Mouse (Mus musculus) testis, postnatal 14 days (tissue): ENCODE results near the gene Jph4.

Source experiments
- DNase-seq: peaks from one replicate; pipeline ENCODE4 v3.0.0; 2021; ENCODE audit warnings: low spot score

The Jph4 gene

DNA sequence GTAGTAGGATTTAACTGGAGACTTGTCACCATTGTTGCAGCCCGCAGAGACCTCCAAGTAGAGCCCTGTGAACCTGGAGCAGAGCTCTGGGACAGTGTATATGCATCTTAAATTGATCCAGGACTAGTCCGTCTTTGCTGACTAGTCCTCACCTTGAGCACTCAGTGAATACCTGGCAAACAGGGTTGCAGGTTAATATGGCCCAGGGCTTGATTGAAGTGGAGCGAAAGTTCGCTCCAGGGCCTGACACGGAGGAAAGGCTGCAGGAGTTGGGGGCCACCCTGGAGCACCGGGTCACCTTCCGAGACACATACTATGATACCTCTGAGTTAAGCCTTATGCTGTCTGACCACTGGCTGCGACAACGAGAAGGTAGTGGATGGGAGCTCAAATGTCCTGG is 21.5 kb downstream of the Jph4 start:
- DNase-seq: no peak

DNA sequence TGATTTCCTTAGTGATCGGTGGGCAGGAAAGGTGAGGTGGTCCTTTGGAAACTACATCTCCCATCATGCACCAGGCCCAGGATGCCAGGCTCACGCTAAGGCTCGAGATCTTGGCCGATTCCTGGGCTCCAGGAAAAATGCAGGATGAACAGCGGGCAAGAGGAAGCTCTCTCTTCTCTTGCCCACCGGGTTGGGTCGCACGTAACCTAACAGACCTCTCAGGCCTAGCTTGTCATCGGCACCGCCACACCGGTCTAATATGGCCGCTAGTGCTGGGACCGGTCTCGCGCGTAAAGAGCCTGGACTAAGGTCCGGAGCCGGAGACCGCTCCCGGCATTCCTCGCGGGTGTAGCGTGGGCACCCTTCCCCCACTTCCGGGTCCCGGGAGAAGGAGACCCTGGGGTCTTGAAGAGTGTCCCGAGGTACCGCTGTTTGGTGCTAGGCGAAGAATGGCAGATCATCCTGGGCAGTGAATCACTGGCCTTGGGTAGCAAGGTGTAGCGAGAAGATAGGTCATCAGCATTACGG is 22.0 kb downstream of the Jph4 start, which contains the start of gene Thtpa:
TSS of gene Thtpa (plus strand) at position 81 of the 528 bp plus-strand sequence.
- peak; percentile 83 for DNase-seq

DNA sequence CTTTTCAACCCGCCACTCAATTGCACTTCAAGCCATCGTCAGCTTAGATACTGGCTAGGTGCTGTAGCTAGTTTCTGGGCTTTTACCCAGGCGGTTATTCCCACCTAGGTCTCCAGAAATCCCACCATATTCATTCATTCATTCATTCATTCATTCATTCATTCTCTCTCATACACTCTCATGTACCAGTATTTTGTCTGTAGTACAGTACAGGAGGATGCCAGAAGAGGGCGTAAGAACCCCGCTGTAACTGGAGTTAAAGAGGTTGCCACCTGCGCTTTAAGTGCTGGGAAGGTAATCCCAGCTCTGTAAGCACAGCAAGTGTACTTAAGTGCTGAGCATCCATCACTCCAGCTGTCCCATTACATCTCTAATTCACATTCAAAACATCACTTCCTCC is 22.8 kb downstream of the Jph4 start:
- DNase-seq: no peak

DNA sequence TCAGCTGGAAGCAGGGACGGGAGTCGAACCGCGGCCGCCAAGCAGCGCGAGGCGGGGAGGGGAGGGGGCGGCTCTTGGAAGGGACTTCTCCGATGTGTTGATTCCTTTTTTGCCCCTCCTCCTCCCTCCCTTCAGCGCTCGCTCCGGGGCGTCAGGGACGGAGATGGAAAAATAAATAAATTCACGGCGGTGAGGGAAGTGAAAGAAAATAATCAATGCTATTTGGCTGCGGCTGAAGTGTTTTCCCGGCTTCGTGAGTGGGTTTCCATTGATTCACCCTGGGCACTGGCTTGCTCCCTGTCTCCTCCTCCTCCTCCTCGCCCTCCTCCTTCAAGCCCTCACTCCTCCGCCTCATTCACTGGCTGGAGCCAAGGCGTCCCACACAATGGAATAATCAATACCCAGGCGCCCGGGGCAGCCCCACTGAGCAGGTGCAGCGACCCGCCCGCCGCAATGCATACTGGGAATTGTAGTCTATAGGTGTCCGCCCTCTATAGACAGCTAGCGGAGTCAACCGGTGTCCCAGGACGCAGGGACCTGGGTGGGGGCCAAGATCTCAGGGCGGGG is 24.6 kb downstream of the Jph4 start, which contains the start of gene Zfhx2:
TSS of gene Zfhx2 (minus strand) at position 314 of the 567 bp plus-strand sequence.
- DNase-seq: peak; percentile 94

DNA sequence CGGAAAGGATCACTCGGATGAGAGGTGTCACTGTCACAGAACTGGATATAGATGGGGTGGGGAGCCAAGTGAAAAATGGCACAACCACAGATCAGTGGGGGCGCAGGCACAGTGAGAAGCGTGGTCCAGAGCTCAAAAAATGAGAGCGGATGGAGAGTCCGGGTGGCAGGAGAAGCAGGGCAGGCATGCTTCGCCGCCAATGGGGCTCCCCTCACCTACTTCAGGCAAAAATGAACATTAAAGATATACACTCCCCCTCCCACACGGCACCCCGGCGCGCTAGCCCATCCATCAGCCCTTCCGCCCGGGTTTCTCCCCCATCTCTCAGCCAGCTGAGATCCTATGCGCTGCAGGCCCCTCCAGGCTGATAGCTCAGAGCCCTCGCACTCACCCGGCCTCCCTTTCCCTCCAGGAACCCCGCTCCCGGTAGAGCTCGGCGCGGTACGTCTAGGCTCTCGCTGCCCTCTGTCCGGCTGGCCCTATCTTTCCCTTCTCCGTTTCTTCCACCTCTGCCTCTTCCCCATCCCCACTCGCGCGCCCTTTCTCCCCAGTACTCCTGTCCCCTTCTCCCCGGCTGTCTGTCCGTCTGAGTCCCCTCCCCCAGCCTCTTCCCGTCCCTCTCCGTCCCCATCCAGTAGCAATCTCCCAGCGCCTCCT is 25.4 kb downstream of the Jph4 start:
- no peak for DNase-seq

DNA sequence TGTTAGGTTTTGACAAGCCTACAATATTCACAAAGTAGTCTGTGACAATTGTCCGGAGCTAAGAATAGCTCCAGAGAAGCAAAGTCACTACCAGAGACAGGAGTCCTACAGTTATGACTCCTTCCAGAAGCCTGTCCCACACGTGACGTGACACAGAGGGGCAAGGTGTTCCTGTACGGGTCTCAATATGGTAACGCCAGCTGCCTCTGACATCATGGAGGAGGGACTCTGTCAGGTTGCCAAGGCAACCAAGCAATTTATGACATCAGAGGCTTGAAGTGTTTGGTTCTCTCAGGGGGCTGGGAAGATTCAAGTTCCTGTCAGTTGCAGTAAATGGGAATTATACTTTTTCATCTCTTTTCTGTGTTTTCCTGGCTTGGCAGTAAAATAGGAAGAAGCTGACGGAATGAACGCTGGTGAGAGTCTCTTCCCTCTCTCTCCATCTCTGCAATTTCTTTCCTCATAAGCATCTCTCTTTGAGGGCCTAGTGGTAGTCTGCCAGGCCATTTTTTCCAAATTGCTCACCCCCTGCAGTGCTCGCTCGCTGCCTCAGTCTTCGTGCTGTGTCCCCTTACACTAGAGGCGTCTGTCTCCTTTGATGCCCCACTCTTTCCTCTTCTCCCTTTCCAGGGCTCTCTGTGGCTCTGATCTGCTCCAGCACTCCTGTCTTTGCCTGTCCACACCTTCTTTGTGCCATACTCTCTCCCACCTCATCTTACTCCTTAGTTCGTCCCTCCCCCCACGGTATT is 27.4 kb downstream of the Jph4 start:
- no peak for DNase-seq

DNA sequence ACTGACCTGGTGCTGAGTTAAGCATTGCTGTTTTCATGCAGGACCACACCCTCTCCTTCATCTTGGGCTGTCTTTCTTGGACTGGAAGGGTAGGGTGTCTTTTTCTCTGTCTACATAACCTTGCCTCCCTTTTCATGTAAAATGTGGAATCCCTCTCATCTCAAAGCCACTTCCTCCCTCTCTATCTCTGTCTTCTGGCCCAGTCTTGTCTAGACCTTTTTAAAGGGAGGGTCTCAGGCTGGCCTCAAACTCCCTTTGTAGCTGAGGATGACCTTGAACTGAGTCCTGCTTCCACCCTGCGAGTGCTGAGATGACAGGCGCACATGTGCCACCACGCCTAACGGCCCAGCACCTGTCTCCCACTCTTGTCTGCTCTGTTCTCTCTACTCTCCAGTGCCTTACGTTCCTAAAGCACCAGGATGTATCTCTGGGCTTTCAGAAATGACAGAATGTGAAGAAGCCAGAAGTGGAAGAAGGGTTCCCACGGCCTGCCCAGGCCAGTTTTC is 30.7 kb downstream of the Jph4 start:
- no peak for DNase-seq

DNA sequence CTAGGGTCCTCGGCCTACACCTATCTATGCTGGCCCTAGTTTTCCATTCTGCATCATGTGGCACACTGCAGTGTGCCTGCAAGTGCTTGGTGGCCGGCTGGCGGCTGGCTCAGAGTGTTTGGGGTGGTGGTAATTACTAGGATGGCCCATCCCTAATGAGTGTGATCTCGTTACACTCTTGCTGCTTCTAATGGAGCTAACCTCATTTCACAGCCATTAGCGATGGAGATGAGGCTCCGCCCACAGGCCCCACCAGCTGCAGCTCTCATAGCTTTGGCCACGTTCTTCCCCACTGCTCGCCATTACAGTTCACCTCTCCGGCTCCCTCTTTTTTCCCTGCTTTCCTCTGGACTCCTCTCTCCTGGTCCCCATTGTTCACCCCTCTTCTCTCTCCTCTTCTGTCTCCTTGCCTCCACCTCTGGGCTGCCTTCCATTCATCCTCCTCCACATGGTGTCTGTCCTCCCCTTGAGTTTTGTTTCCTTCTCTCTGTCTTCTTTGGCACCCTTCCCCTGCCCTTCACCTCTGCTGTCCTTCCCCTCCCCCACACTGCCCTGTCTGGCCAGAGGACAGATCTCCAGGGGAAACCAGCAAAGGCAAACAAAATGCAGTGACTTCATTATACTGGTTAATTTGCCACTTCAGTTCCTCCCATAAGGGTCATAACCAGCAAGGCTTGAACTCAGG is 31.3 kb downstream of the Jph4 start:
- no peak for DNase-seq

DNA sequence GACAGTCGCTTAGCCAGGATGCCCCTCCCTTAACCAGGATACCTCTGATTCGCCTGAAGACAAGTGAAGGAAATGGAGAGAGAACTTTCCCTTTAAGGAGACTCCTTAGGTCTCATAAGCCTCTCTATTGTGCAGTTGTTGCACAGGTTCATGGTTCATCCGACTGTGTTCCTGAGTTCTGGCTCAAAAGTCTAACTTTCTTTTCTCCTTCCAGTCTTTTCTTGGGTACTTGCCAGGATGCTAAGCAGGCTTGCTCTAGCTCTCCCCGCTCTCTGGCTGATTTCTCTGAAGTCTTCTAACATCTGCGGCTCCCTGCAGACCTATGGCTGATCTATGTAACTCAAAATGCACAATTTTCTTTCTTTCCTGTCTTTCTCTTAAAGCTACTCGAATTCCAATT is 33.3 kb downstream of the Jph4 start:
- no peak for DNase-seq

DNA sequence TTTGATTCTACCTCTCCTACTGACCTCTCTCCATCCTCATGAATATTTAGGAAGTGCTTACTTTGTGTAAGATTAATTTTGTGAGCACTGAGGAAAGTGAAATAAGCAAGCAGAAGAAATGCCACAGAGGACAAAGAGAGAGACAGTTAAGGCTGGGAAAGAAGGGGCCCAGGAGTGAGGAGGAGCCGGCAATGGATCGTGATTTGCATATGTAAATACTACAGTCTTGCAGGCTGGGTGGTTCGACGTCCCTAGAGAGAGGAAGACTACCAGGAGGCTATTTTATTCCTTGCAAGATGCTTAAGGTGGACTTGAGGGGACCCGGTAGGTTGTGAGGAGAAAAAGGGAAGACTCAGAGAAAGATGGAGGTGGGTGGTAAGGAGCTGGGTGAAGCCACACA is 35.6 kb downstream of the Jph4 start:
- DNase-seq: no peak

DNA sequence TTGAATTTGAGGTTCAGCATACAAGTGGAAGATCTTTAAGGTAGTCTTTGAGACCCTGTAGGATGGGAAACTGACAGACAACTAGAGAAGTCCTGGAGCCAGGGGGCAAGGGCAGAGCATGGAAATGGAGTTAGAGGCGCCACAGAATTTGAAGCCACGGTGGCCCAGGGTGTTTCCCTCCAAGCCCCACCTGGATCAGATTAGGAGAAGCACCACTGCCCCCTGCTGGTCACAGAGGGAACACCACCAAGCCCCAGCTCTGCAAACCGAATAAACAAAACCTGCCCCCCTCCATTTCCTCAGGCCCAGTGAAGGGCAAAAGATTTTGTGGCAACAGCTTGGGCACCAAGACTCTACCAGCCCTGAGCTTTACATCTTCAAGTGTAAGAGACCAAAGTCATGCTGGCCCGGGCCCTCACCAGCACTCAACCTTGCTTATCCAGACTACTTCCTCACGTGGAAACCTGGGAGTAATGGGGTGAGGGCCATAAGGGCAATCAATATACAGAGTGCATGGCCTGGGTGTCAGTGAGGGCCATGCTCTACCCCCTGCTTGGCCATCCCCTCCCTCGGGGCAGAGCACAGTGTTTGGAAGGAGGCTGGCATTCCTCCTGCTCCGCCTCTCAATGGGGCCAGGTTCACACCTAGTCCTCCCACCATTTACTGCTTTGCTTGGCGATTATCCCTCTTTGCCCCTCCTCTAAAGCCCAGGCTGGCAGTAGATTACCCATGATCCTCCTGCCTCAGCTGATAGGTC is 37.3 kb downstream of the Jph4 start:
- no peak for DNase-seq

DNA sequence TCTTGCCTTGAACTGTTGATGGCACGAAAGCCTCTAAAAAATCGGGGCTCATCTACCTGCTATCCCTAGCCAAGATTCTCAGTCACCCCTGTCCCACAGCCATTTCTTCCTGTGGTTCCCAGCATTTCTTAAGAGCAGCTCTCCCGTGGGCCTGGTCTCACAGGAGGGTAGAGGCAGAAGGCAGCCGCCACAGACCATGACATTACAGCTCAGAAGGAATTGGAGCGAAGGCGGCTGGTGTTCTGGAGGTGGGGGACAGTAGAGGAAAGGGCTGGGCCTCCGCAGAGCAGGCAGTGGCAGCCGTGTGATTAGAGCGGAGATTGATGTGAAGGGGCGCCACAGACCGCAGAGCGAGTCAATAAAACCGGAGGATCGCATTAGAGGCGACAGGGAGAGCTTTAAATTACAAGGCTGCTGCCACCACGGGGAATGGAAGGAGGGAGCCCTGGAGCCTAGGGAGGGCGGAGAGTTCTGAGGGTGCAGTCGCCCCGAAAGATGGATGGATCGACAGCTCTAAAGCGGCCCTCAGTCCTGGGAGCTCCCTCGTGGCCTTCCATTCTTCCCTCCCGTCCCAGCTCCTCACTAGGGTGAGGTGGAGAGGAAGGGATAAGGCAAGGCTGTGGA is 38.3 kb downstream of the Jph4 start:
- no peak for DNase-seq

DNA sequence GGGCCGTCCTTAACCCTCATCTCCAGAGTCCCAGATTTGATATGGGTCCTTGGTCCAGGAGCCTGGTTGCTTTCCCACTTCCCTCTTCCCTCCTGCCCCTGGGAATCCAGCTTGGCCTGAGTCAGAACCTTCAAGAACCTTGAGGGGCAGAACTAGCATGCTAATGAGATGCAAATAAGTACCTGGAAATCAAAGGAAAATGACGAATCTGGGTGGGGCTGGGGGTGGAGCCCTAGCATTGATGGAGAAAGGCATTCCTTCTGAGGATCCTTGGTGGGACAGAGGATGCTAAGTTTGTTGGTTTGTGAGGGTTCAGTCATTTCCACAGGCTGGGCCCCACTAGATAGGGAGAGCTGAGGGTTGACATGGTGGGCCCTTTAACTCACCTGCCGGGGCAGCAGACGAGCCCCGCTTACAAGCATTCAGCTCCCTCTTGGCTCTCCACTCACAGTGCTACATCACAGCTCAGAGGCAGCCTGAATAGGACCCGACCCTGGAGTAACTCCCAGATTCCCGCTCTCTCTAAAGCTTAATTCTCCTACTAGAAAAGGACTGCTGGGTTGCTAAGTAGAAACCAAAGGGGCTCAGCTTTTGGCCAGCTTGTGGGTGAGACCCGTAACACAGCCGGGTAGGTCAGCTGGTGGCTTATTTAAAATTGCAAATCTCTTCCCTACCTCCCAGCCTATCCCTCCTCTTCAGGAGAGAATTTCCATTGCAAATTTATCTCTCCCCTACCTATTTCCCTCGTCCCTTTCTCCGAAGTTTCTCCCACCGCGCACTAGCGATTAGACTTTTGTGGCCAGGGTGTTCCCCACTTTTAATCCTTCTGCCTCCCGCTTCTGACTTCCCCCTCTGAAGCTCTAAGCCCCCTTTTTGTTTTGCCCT is 39.0 kb downstream of the Jph4 start:
- no peak for DNase-seq

DNA sequence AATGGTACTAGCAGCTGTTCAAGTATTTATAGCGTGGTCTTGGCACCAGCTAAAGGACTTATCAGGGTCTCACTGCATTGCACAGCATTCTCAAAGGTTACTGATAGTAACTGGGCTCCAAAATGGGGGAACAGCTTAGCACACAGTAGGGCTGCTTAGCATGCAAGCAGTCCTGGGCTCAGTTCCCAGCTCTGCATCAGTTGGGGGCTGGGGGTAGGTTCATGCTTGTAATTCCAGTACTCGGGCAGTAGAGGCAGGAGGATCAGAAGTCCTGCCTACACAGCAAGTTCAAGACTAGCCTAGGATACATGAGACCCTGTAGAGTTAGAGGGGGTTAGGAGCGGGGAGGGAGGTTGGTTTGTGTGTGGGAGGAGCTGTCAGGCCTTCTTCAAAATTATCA is 39.8 kb downstream of the Jph4 start:
- DNase-seq: no peak

DNA sequence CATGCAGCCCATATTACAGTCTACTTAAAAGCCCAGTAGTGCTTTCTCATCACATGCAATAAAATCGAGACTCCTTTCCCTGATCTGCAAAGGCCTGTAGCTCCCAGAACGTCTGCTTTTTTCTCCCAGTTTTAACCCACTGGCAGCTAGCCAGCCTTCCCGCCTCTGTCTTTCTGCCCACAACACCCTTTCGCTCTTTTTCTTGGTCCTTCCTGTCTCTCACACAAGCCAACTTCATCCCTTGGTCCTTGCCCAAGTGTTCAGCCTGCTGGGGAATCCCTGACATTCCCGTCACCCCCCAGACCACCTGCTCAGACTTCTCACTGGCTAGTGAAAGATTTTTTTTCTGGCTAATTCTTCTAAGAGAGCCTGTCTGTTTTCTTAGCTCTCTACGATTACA is 40.5 kb downstream of the Jph4 start:
- DNase-seq: no peak

DNA sequence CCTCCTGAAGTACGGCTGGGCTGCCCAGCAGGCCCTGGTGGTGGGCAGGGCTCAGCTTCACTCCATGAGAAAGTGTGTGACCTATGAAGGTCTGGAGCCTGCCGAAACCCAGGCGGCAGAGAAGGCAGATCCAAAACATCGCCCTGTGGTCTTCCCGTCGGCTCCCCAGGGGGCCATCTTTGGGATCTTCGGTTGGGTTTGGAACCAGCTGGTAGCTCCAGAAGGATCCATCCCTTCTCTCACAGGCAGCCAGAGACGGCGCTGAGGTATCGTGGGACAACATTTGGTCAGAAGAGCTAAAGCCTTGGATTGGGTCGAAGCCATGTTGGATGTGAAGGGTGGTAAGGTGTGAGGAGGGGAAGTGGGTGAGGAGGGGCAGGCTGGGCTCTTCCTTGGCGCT is 42.3 kb downstream of the Jph4 start:
- no peak for DNase-seq

DNA sequence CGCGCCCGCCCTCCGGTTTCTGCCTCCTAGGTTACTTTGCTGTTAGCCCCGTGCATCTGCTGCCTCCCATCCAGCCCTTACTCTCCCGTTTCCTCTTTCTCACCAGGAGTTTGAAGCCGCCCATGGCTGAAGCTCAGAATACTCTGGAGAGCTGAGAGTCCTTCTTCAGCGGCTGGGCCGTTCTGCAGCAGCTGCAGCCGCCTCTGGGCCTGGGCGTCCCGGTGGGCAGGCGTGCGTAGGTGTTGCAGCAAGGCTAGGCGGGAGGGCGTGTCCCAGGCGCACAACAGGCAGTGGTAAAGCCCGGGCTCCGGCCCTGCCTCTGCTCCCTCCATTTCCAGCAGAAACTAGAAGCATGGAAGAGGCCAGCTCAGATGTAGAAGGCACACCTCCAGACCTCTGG is 45.0 kb downstream of the Jph4 start:
- DNase-seq: no peak

DNA sequence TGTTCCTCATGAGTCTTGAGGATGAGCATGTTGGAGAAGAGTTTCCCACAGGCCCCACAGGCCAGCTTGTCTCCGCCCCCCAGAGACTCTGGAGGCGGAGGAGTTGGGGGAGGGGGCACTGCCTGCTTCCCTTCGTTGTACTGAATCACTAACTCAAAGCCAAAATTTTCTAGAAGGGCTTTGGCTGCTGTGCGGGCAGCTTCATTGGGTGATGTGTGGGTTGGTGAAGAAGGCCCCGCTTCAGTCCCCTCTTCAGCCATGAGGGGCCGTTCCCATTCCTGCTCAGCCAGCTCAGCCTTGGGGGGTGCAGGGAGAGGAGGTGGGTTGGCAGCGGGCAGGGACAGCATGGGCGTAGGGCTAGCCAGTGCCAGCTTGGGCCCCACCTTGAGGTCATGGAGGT is 50.7 kb downstream of the Jph4 start:
- DNase-seq: no peak

DNA sequence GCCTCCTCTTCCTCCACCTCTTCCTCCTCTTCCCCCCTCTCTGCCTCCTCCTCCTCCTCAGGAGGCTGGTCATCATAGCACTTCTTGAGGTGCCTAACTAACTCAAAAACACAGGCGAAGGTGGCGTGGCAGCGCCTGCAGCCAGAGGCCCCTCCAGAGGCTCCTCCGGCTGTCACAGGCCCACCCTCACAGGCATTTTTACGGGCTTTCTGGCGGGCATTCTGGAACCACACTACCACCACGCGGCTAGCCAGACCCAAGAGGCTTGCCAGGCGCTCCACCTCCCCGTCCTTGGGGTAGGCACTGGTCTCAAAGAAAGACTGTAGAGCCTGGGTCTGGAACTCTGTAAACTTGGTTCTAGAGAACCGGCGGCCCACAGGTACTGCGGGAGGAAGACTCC is 51.3 kb downstream of the Jph4 start:
- no peak for DNase-seq
